Mouse (Mus musculus): Measurements from ENCODE around the gene Asb15. TPM values are rescaled to one million over a fixed set of nuclear protein-coding genes. Genes with fewer than 3 reads are reported as not detected.
A peak's percentile ranks its signal among the peaks of the same experiment; 100 is the strongest.

The Asb15 gene
- total RNA-seq (2012; rRNA removed), result not detected in 2 replicates

DNA sequence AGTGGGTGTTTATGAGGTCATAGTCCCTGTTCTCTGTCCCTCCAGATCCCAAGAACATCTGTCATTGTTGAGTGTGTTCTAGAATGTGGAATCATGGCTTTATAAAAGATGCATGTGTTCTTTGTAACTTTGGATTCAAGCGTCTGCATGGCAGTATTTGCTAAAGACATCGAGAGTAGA, at the start of gene Asb15:
TSS of gene Asb15 (plus strand) at position 81 of the 180 bp plus-strand sequence.
- H3K27ac ChIP-seq (ENCODE audit: insufficient read depth, low read depth, low read length, poor library complexity, severe bottlenecking), result no peak within 1 kb of the TSS
- no peaks in the 10 kb centered on the region for H3K9me3 ChIP-seq (ENCODE audit: control insufficient read depth, insufficient read depth, low read depth, low read length)
- H3K36me3 ChIP-seq (ENCODE audit: control insufficient read depth, insufficient read depth, low read length, poor library complexity, severe bottlenecking), result no peaks in the 10 kb centered on the region
- H3K9ac ChIP-seq (ENCODE audit: insufficient read depth, low read depth, low read length, poor library complexity, severe bottlenecking), result peak within 1 kb of the TSS; percentile 94
- TF ChIP-seq ZNF384 (IDR thresholded peaks at IDR 0.05; ENCODE audit: low read depth, low read length) (no peak), MAFK (IDR thresholded peaks at IDR 0.05; ENCODE audit: insufficient read depth, low read depth, low read length) (no peak), HCFC1 (IDR thresholded peaks at IDR 0.05; ENCODE audit: borderline replicate concordance, insufficient read depth, low read length) (no peak), CHD2 (IDR thresholded peaks at IDR 0.05; ENCODE audit: low read depth, low read length) (no peak), ZC3H11A (IDR thresholded peaks at IDR 0.05; ENCODE audit: borderline replicate concordance, low read depth, low read length) (no peak)
- DNase-seq (ENCODE audit: low read depth, low spot score), result no peak
- peak within 1 kb of the TSS; percentile 98 to 99 for H3K4me3 ChIP-seq (ENCODE audit: insufficient read depth in 1 of 2, low read depth in 1 of 2, low read length in 2 of 2, poor library complexity in 1 of 2, severe bottlenecking in 1 of 2)
- H3K4me1 ChIP-seq (ENCODE audit: control insufficient read depth in 2 of 2, insufficient read depth in 2 of 2, low read length in 2 of 2, poor library complexity in 1 of 2), result no peaks in the 10 kb centered on the region; a peak in 1 of 4 replicates
- in situ Hi-C loops (cut with MboI; ENCODE audit: low sequenced_read_pairs in 2 of 2, unreplicated experiment in 2 of 2), result no loop called here

GRCm38 (mm10) chr6:24486530-24486929, 41.4 kb upstream of the Asb15 start:
- no peak for TF ChIP-seq HCFC1 (IDR thresholded peaks at IDR 0.05; ENCODE audit: borderline replicate concordance, insufficient read depth, low read length)
- no peak for TF ChIP-seq ZC3H11A (IDR thresholded peaks at IDR 0.05; ENCODE audit: borderline replicate concordance, low read depth, low read length)
- TF ChIP-seq CHD2 (IDR thresholded peaks at IDR 0.05; ENCODE audit: low read depth, low read length), result no peak
- no peak for TF ChIP-seq ZNF384 (IDR thresholded peaks at IDR 0.05; ENCODE audit: low read depth, low read length)
- Histone ChIP-seq H3K4me1 (ENCODE audit: control insufficient read depth in 2 of 2, insufficient read depth in 2 of 2, low read length in 2 of 2, poor library complexity in 1 of 2) (no peaks in the 10 kb centered on the region), H3K27ac (ENCODE audit: insufficient read depth, low read depth, low read length, poor library complexity, severe bottlenecking) (no peak overlapping the region), H3K9me3 (ENCODE audit: control insufficient read depth, insufficient read depth, low read depth, low read length) (no peaks in the 10 kb centered on the region), H3K4me3 (ENCODE audit: insufficient read depth in 1 of 2, low read depth in 1 of 2, low read length in 2 of 2, poor library complexity in 1 of 2, severe bottlenecking in 1 of 2) (no peak overlapping the region), H3K36me3 (ENCODE audit: control insufficient read depth, insufficient read depth, low read length, poor library complexity, severe bottlenecking) (no peaks in the 10 kb centered on the region), H3K9ac (ENCODE audit: insufficient read depth, low read depth, low read length, poor library complexity, severe bottlenecking) (no peak overlapping the region)
- in situ Hi-C loops (cut with MboI; ENCODE audit: low sequenced_read_pairs in 2 of 2, unreplicated experiment in 2 of 2), result no loop called here
- no peak for DNase-seq (ENCODE audit: low read depth, low spot score)

- in situ Hi-C loops (cut with MboI; ENCODE audit: low sequenced_read_pairs in 2 of 2, unreplicated experiment in 2 of 2), result no loop called here
- no peak overlapping the region for H3K27ac ChIP-seq (ENCODE audit: insufficient read depth, low read depth, low read length, poor library complexity, severe bottlenecking)
- no peaks in the 10 kb centered on the region for H3K9me3 ChIP-seq (ENCODE audit: control insufficient read depth, insufficient read depth, low read depth, low read length)
- TF ChIP-seq HCFC1 (IDR thresholded peaks at IDR 0.05; ENCODE audit: borderline replicate concordance, insufficient read depth, low read length) (no peak), CHD2 (IDR thresholded peaks at IDR 0.05; ENCODE audit: low read depth, low read length) (no peak), MAFK (IDR thresholded peaks at IDR 0.05; ENCODE audit: insufficient read depth, low read depth, low read length) (no peak), ZC3H11A (IDR thresholded peaks at IDR 0.05; ENCODE audit: borderline replicate concordance, low read depth, low read length) (no peak), ZNF384 (IDR thresholded peaks at IDR 0.05; ENCODE audit: low read depth, low read length) (no peak)
- H3K4me3 ChIP-seq (ENCODE audit: insufficient read depth in 1 of 2, low read depth in 1 of 2, low read length in 2 of 2, poor library complexity in 1 of 2, severe bottlenecking in 1 of 2), result no peak overlapping the region
- H3K36me3 ChIP-seq (ENCODE audit: control insufficient read depth, insufficient read depth, low read length, poor library complexity, severe bottlenecking), result no peaks in the 10 kb centered on the region
- no peak for DNase-seq (ENCODE audit: low read depth, low spot score)
- no peak overlapping the region for H3K9ac ChIP-seq (ENCODE audit: insufficient read depth, low read depth, low read length, poor library complexity, severe bottlenecking)
- no peaks in the 10 kb centered on the region for H3K4me1 ChIP-seq (ENCODE audit: control insufficient read depth in 2 of 2, insufficient read depth in 2 of 2, low read length in 2 of 2, poor library complexity in 1 of 2)
Observed at GRCm38 (mm10) chr6:24490341-24490740, 37.6 kb upstream of the Asb15 start.

DNA sequence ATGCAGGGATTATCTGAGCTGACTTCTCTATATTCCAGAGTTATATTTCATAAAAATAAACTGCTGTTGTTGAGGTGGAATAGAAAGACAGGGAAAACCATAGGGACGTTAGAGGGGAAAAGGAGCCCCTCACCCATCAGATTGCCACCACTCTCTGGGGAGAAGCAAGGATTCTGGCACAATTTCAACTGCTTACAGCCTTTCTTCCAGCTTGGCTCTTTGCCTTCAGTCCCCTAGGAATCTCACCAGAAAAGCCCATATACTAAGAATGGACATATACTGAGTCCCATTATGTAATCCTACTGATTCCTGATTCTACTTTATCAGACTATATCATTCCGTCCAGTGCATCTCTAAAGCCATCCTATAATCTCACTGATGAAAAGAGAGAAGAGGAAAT, 23.8 kb upstream of the Asb15 start:
- no peaks in the 10 kb centered on the region for H3K4me1 ChIP-seq (ENCODE audit: control insufficient read depth in 2 of 2, insufficient read depth in 2 of 2, low read length in 2 of 2, poor library complexity in 1 of 2)
- no peak for TF ChIP-seq HCFC1 (IDR thresholded peaks at IDR 0.05; ENCODE audit: borderline replicate concordance, insufficient read depth, low read length)
- TF ChIP-seq ZC3H11A (IDR thresholded peaks at IDR 0.05; ENCODE audit: borderline replicate concordance, low read depth, low read length), result no peak
- no peak for TF ChIP-seq MAFK (IDR thresholded peaks at IDR 0.05; ENCODE audit: insufficient read depth, low read depth, low read length)
- no peak for TF ChIP-seq CHD2 (IDR thresholded peaks at IDR 0.05; ENCODE audit: low read depth, low read length)
- no peak for TF ChIP-seq ZNF384 (IDR thresholded peaks at IDR 0.05; ENCODE audit: low read depth, low read length)
- H3K36me3 ChIP-seq (ENCODE audit: control insufficient read depth, insufficient read depth, low read length, poor library complexity, severe bottlenecking), result no peaks in the 10 kb centered on the region
- no peak overlapping the region for H3K4me3 ChIP-seq (ENCODE audit: insufficient read depth in 1 of 2, low read depth in 1 of 2, low read length in 2 of 2, poor library complexity in 1 of 2, severe bottlenecking in 1 of 2)
- DNase-seq (ENCODE audit: low read depth, low spot score), result no peak
- no peak overlapping the region for H3K27ac ChIP-seq (ENCODE audit: insufficient read depth, low read depth, low read length, poor library complexity, severe bottlenecking)
- in situ Hi-C loops (cut with MboI; ENCODE audit: low sequenced_read_pairs in 2 of 2, unreplicated experiment in 2 of 2), result no loop called here
- H3K9ac ChIP-seq (ENCODE audit: insufficient read depth, low read depth, low read length, poor library complexity, severe bottlenecking), result no peak overlapping the region
- H3K9me3 ChIP-seq (ENCODE audit: control insufficient read depth, insufficient read depth, low read depth, low read length), result no peaks in the 10 kb centered on the region

DNA sequence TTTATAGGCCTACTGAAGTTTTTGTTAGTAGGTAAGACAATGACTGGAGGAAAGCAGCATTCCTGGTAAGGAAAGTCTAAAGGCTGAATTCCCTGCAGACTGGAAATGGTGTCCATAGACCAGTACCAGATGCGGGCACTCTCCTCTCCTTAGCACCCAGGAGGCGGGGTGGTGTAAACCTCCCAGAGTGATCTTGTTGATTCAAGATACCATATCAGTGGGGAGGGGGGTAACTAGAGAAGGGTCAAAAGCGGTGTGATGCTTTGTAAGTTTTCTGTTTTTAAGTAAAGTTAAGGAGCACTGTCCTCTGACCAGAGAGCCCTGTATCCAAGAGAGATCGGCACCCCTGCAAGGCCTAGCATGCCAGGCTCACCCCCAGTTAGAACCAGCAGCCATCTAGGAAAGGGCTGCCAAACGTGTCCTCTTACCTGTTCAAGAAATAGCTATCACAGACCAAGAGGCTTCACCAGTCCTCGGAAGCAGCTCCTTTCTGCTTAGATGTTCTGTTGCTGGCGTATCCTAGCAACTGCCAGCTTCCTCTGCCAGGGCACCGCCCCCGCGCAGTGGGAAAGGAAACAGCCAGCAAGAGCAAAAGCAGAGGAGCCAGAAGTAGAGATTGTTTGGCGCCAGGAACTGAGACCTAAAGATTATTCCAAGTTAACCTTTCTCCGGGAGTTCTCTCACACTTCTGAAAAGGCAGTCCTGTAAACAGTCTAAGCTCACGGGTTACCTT, 13.2 kb upstream of the Asb15 start, which contains the start of gene Iqub:
TSS of gene Iqub (minus strand) at position 516 of the 733 bp plus-strand sequence.
- TF ChIP-seq MAFK (IDR thresholded peaks at IDR 0.05; ENCODE audit: insufficient read depth, low read depth, low read length) (no peak), HCFC1 (IDR thresholded peaks at IDR 0.05; ENCODE audit: borderline replicate concordance, insufficient read depth, low read length) (no peak), ZC3H11A (IDR thresholded peaks at IDR 0.05; ENCODE audit: borderline replicate concordance, low read depth, low read length) (no peak), CHD2 (IDR thresholded peaks at IDR 0.05; ENCODE audit: low read depth, low read length) (no peak), ZNF384 (IDR thresholded peaks at IDR 0.05; ENCODE audit: low read depth, low read length) (no peak)
- in situ Hi-C loops (cut with MboI; ENCODE audit: low sequenced_read_pairs in 2 of 2, unreplicated experiment in 2 of 2), result no loop called here
- H3K27ac ChIP-seq (ENCODE audit: insufficient read depth, low read depth, low read length, poor library complexity, severe bottlenecking), result no peak within 1 kb of the TSS
- no peaks in the 10 kb centered on the region for H3K4me1 ChIP-seq (ENCODE audit: control insufficient read depth in 2 of 2, insufficient read depth in 2 of 2, low read length in 2 of 2, poor library complexity in 1 of 2)
- no peak within 1 kb of the TSS for H3K9ac ChIP-seq (ENCODE audit: insufficient read depth, low read depth, low read length, poor library complexity, severe bottlenecking)
- no peaks in the 10 kb centered on the region for H3K36me3 ChIP-seq (ENCODE audit: control insufficient read depth, insufficient read depth, low read length, poor library complexity, severe bottlenecking)
- H3K9me3 ChIP-seq (ENCODE audit: control insufficient read depth, insufficient read depth, low read depth, low read length), result no peaks in the 10 kb centered on the region
- no peak for DNase-seq (ENCODE audit: low read depth, low spot score)
- no peak within 1 kb of the TSS for H3K4me3 ChIP-seq (ENCODE audit: insufficient read depth in 1 of 2, low read depth in 1 of 2, low read length in 2 of 2, poor library complexity in 1 of 2, severe bottlenecking in 1 of 2)
